Mouse (Mus musculus) small intestine, adult 2 months (tissue): ENCODE data around the gene Slc45a3.

Experiments used
- CTCF ChIP-seq: fragments of 200-500 bp; IDR thresholded peaks from 2 replicates; pipeline ENCODE4 v1.5.1; 2012; ENCODE audit warnings: low read depth, mild to moderate bottlenecking, control low read depth, inconsistent platforms, low read length, moderate library complexity, mixed read lengths; ENCODE audit not compliant: insufficient replicate concordance, insufficient read length; ENCODE audit errors: extremely low read depth
- POLR2A ChIP-seq: fragments of 200-500 bp; IDR thresholded peaks from 2 replicates; pipeline ENCODE4 v1.6.1; 2012; ENCODE audit warnings: low read depth, mild to moderate bottlenecking, control low read depth, inconsistent platforms, low read length, moderate library complexity

GRCm38 (mm10) chr1:132007282-132007815 lies 44.6 kb downstream of the Slc45a3 start, which contains the start of gene Elk4:
- TF ChIP-seq POLR2A (peak; percentile 93), CTCF (no peak)
